28 mouse cellular contexts compared by ENCODE assay signal in genomic region chr15:84546028-84546427, GRCm38 (mm10). TPM values are rescaled to one million over a fixed set of nuclear protein-coding genes. Genes with fewer than 3 reads are reported as not detected.
DNase-seq lines count a peak whose midpoint lies in the region; ATAC-seq and TF ChIP-seq lines count a peak whose summit lies in the region.
"Had no signal": no experiment of that assay in that cellular context is flagged by ENCODE, and none has a peak within 500 bp of the region (broad histone marks: within the 10 kb centered on the region; RNA-seq: fewer than 3 reads in every experiment).

No protein-coding gene starts in this region.

- TF ChIP-seq CTCF in hindbrain, postnatal 0 days (IDR thresholded peaks at IDR 0.05; ENCODE audit: low read depth) = no peak

- H3K36me3 ChIP-seq in hindbrain, postnatal 0 days (ENCODE audit: insufficient read depth, low read length) = no peaks in the 10 kb centered on the region
- H3K36me3 ChIP-seq: embryonic facial prominence, embryonic 10.5 days; embryonic facial prominence, embryonic 13.5 days; G1E; hindbrain, embryonic 10.5 days; hindbrain, embryonic 13.5 days had no signal

- H3K27me3 ChIP-seq in hindbrain, postnatal 0 days (ENCODE audit: insufficient read depth, low read length) = no peaks in the 10 kb centered on the region
- H3K27me3 ChIP-seq: embryonic facial prominence, embryonic 13.5 days; forebrain, embryonic 13.5 days; hindbrain, embryonic 13.5 days had no signal

- no peak overlapping the region for H3K4me2 ChIP-seq in hindbrain, postnatal 0 days (ENCODE audit: low read depth, low read length)
- H3K4me2 ChIP-seq: embryonic facial prominence, embryonic 13.5 days; forebrain, embryonic 13.5 days; heart, embryonic 11.5 days; hindbrain, embryonic 13.5 days had no signal

- peak; percentile 62 for ATAC-seq in common myeloid progenitor, adult 5-6 weeks (replicated peaks; ENCODE audit: low read depth, poor library complexity, severe bottlenecking)
- peak; percentile 55 for ATAC-seq in megakaryocyte, adult 5-6 weeks (ENCODE audit: poor library complexity, severe bottlenecking)
- ATAC-seq in hindbrain, postnatal 0 days = no peak
- ATAC-seq: forebrain, embryonic 13.5 days; forebrain, embryonic 16.5 days; hindbrain, embryonic 16.5 days; inflammation-experienced regulatory T-cells, adult 6 months; intestine, postnatal 0 days; Patski had no signal

- no peak overlapping the region for H3K4me3 ChIP-seq in hindbrain, postnatal 0 days (ENCODE audit: low read length)
- H3K4me3 ChIP-seq: embryonic facial prominence, embryonic 10.5 days; embryonic facial prominence, embryonic 13.5 days; erythroblast, embryonic 14.5 days; forebrain, embryonic 13.5 days; hindbrain, embryonic 10.5 days; hindbrain, embryonic 13.5 days had no signal

- no peaks in the 10 kb centered on the region for H3K9me3 ChIP-seq in hindbrain, postnatal 0 days (ENCODE audit: low read length)
- H3K9me3 ChIP-seq: embryonic facial prominence, embryonic 10.5 days; embryonic facial prominence, embryonic 13.5 days; forebrain, embryonic 13.5 days; hindbrain, embryonic 10.5 days; hindbrain, embryonic 13.5 days had no signal

- no peak overlapping the region for H3K9ac ChIP-seq in hindbrain, postnatal 0 days (replicated peaks; ENCODE audit: low read length)
- H3K9ac ChIP-seq: forebrain, embryonic 13.5 days; hindbrain, embryonic 13.5 days had no signal

- DNase-seq in A20 (ENCODE audit: low read depth, low spot score) = peak; percentile 65
- DNase-seq in natural killer cell, adult 2 months (ENCODE audit: low spot score in 2 of 2) = no peak
- DNase-seq in gastrocnemius, adult 8-10 months (ENCODE audit: low spot score in 2 of 2) = no peak
- DNase-seq in hindbrain, postnatal 0 days (ENCODE audit: low spot score) = no peak
- DNase-seq: adrenal gland, postnatal 14 days; cerebellum, adult 11 months; cerebellum, adult 2 months; cerebellum, adult 9-11 months; cerebellum, postnatal 25 days; embryo, embryonic 11 days; gastrocnemius, postnatal 36 days; heart, adult 11 months; kidney, adult 2 months had no signal

- 95% methylated on average over 3 of the region's 3 CpGs for WGBS in hindbrain, postnatal 0 days

- H3K4me1 ChIP-seq in hindbrain, postnatal 0 days (ENCODE audit: insufficient read depth, low read length) = no peaks in the 10 kb centered on the region
- H3K4me1 ChIP-seq: forebrain, embryonic 13.5 days had no signal

- no peak overlapping the region for H3K27ac ChIP-seq in hindbrain, postnatal 0 days
- H3K27ac ChIP-seq: embryonic facial prominence, embryonic 10.5 days; forebrain, embryonic 13.5 days; hindbrain, embryonic 10.5 days; hindbrain, embryonic 13.5 days had no signal

RNA-seq across cellular contexts. Expression of gene Rtl6, which starts 11.6 kb away (rescaled TPM):
- total RNA-seq in common myeloid progenitor, adult 5-6 weeks (2017) = 3.3 and 3.7 TPM in 2 replicates
- 1.7 and 1.8 TPM in 2 replicates for total RNA-seq in megakaryocyte, adult 5-6 weeks (2015)
- total RNA-seq in megakaryocyte, adult 5-6 weeks (2017) = 2.1 and 2.2 TPM in 2 replicates
- 1 to 10 TPM; 2.9 to 4.9 (median 3.7) TPM for total RNA-seq in gastrocnemius, adult 8-10 months (2022)
- total RNA-seq in hindbrain, postnatal 0 days (2014; rRNA removed) = 77.9 and 80.7 TPM in 2 replicates
- 39.1 and 39.9 TPM in 2 replicates for polyA plus RNA-seq in hindbrain, postnatal 0 days (2015; fragmentation: Nextera tagmentation; extraction: Ambion mirVana)
- polyA plus RNA-seq: erythroblast, embryonic 14.5 days; G1E had no signal

Comparison
In these comparisons a context has a peak if more than half of its experiments do, and no peak if none do; other contexts are left out.
1. RNA of gene Rtl6, which starts 11.6 kb away (total RNA-seq): 77.9 to 80.7 TPM in hindbrain, postnatal 0 days; 2.9 to 4.9 TPM in gastrocnemius, adult 8-10 months, 3.3 to 3.7 TPM in common myeloid progenitor, adult 5-6 weeks and 1.7 to 2.2 TPM in megakaryocyte, adult 5-6 weeks; every median in the first group is over 10 times any median in the second.